Mouse (Mus musculus) liver, adult 2 months (tissue): ENCODE measurements around the gene Asxl1. TPM values are rescaled to one million over a fixed set of nuclear protein-coding genes. Genes with fewer than 3 reads are reported as not detected.
A peak's percentile ranks its signal among the peaks of the same experiment; 100 is the strongest.

ENCODE experiments used
- DNase-seq: peaks from one replicate; pipeline ENCODE4 v3.0.0-alpha.2; 2011; ENCODE audit warnings: low read depth, low spot score; ENCODE audit errors: extremely low read depth
- H3K27ac ChIP-seq: fragments of 200-500 bp; replicated peaks from 2 replicates; pipeline ENCODE4 v1.5.1; 2012; ENCODE audit warnings: low read depth, mild to moderate bottlenecking, control low read depth, inconsistent platforms, low read length; ENCODE audit not compliant: insufficient read depth
- H3K27me3 ChIP-seq: fragments of 200-500 bp; 2 replicates; pipeline ENCODE4 v1.6.1; 2012; ENCODE audit warnings: mild to moderate bottlenecking, moderate library complexity, low read length, inconsistent platforms; ENCODE audit not compliant: control insufficient read depth, insufficient read depth
- H3K36me3 ChIP-seq: fragments of 200-500 bp; 2 replicates; pipeline ENCODE4 v1.6.1; 2012; ENCODE audit warnings: low read length, inconsistent platforms; ENCODE audit not compliant: control insufficient read depth, insufficient read depth
- H3K4me1 ChIP-seq: fragments of 200-500 bp; 2 replicates; pipeline ENCODE4 v1.6.1; 2011; ENCODE audit warnings: low read length; ENCODE audit not compliant: control insufficient read depth, insufficient read depth
- H3K4me3 ChIP-seq: fragments of 200-500 bp; 2 replicates; pipeline ENCODE4 v1.5.1; 2011; ENCODE audit warnings: low read depth, mild to moderate bottlenecking, control low read depth, low read length, moderate library complexity; ENCODE audit not compliant: insufficient read depth
- H3K79me2 ChIP-seq: fragments of 200-500 bp; 2 replicates; pipeline ENCODE4 v1.6.1; 2012; ENCODE audit warnings: inconsistent platforms, mild to moderate bottlenecking, low read length, moderate library complexity; ENCODE audit not compliant: control insufficient read depth, insufficient read depth
- H3K9ac ChIP-seq: fragments of 200-500 bp; 2 replicates; pipeline ENCODE4 v1.6.1; 2012; ENCODE audit warnings: low read depth, mild to moderate bottlenecking, control low read depth, inconsistent platforms, low read length
- CTCF ChIP-seq: fragments of 200-500 bp; IDR thresholded peaks from 2 replicates; pipeline ENCODE4 v1.5.1; 2011; ENCODE audit warnings: low read depth, low read length, control low read depth
- POLR2A ChIP-seq: fragments of 200-500 bp; IDR thresholded peaks from 2 replicates; pipeline ENCODE4 v1.6.1; 2011; ENCODE audit warnings: low read length, control low read depth; ENCODE audit not compliant: insufficient read depth; ENCODE audit errors: extremely low read depth
- WGBS: fragments of 180-500 bp; shearing (Covaris S2); methylation state at CpG from one replicate; pipeline ENCODE4 v1.1.7; 2018; 5-methylcytosine and 5-hydroxymethylcytosine counted together
- polyA plus RNA-seq: library from polyadenylated mRNA; depleted of rRNA; stranded (reverse); fragments of >200 nt; gene quantifications from 2 replicates; pipeline ENCODE4 v1.2.3, GENCODE M21; 2012; rRNA removed
- total RNA-seq: library from RNA; depleted of rRNA; stranded (reverse); fragments of >200 nt; gene quantifications from 2 replicates; pipeline ENCODE4 v1.2.3, GENCODE M21; 2014; rRNA removed

Gene Asxl1
- total RNA-seq, result 6.2 and 8.9 TPM in 2 replicates
- polyA plus RNA-seq, result 3.3 and 4.7 TPM in 2 replicates

GRCm38 (mm10) chr2:153345454-153346220 lies at the start of gene Asxl1:
Asxl1 (plus strand) TSS chr2:153345829.
- peak within 1 kb of the TSS; percentile 98 for H3K27ac ChIP-seq
- TF ChIP-seq CTCF (no peak), POLR2A (peak; percentile 42; the same call in 1 of the 2 replicates)
- H3K27me3 ChIP-seq, result no peaks in the 10 kb centered on the region
- no peaks in the 10 kb centered on the region for H3K36me3 ChIP-seq
- peaks cover 6% of the 10 kb centered on the region for H3K4me1 ChIP-seq
- peak; percentile 94 for DNase-seq
- under 1% methylated on average over 78 of the region's 79 CpGs for WGBS
- peaks cover 18% of the 10 kb centered on the region; the same call in 1 of the 2 replicates for H3K79me2 ChIP-seq
- H3K4me3 ChIP-seq, result peak within 1 kb of the TSS; percentile 97
- H3K9ac ChIP-seq, result peak within 1 kb of the TSS; percentile 89

DNA sequence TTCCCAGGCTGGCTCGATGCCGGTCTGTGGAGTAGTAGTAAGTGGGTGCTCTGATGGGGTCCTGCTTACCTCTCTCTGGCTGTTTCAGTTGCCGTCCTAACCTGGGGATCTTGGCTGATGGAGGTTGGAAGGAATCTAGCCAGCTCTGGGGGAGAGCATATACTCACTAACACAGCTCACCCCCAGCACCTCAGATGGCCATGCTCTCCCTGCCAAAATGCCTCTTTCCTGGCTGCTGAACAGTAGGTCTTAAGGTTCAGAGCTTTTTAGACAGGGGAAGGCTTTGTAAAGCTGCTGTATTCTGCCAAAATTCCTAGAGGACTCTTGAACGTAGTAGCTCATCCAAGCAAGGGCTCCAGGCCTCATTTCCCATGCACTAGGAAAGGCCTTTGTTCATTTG lies 47.9 kb upstream of the Asxl1 start:
- DNase-seq, result no peak
- no peaks in the 10 kb centered on the region for H3K36me3 ChIP-seq
- TF ChIP-seq CTCF (no peak), POLR2A (no peak)
- WGBS, result 94% methylated on average over 4 of the region's 4 CpGs
- H3K9ac ChIP-seq, result no peak overlapping the region
- H3K79me2 ChIP-seq, result peaks cover 12% of the 10 kb centered on the region; the same call in 1 of the 2 replicates
- H3K27me3 ChIP-seq, result no peaks in the 10 kb centered on the region
- H3K4me1 ChIP-seq, result no peaks in the 10 kb centered on the region
- no peak overlapping the region for H3K4me3 ChIP-seq
- H3K27ac ChIP-seq, result no peak overlapping the region

GRCm38 (mm10) chr2:153298460-153298859 lies 47.2 kb upstream of the Asxl1 start:
- whole genome bisulfite sequencing, result 73% methylated on average over 4 of the region's 4 CpGs
- Histone ChIP-seq H3K4me3 (no peak overlapping the region), H3K36me3 (no peaks in the 10 kb centered on the region), H3K27ac (no peak overlapping the region; the same call in 1 of the 2 replicates), H3K9ac (no peak overlapping the region), H3K79me2 (peaks cover 10% of the 10 kb centered on the region; the same call in 1 of the 2 replicates), H3K27me3 (no peaks in the 10 kb centered on the region), H3K4me1 (no peaks in the 10 kb centered on the region)
- TF ChIP-seq POLR2A (no peak), CTCF (no peak)
- no peak for DNase-seq

DNA sequence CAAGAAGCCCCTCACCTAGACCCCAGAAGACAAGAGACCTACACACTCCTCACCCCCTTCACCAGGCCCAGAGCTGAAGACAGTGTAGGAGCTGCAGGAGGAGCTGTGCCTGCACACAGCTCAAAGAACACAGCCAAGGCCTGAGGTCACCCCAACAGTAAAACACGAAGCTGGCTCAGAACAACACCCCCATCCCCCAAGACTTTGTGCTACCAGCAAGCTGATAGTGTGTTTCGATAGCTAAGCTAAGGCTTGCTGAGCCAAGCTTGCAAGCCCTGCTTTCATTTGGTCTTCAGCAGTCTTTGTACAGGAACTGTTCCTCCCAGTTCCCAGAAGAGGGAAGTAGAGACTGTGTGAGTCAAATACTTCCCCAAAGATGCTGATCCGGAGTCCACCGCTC lies 46.8 kb upstream of the Asxl1 start:
- WGBS, result 53% methylated on average over 4 of the region's 4 CpGs
- DNase-seq, result peak; percentile 44
- no peak overlapping the region; the same call in 1 of the 2 replicates for H3K27ac ChIP-seq

GRCm38 (mm10) chr2:153301123-153301522 lies 44.5 kb upstream of the Asxl1 start:
- Histone ChIP-seq H3K79me2 (no peaks in the 10 kb centered on the region; the same call in 1 of the 2 replicates), H3K27ac (no peak overlapping the region), H3K9ac (no peak overlapping the region), H3K36me3 (no peaks in the 10 kb centered on the region), H3K27me3 (no peaks in the 10 kb centered on the region), H3K4me1 (no peaks in the 10 kb centered on the region; the same call in 1 of the 2 replicates), H3K4me3 (no peak overlapping the region)
- DNase-seq, result no peak
- no peak for TF ChIP-seq CTCF
- no peak for TF ChIP-seq POLR2A
- 93% methylated on average over 5 of the region's 5 CpGs for WGBS

More for the DNA sequence above, 46.8 kb upstream of the Asxl1 start:
- Histone ChIP-seq H3K9ac (no peak overlapping the region), H3K27me3 (no peaks in the 10 kb centered on the region), H3K4me3 (no peak overlapping the region), H3K4me1 (no peaks in the 10 kb centered on the region), H3K79me2 (peaks cover 9% of the 10 kb centered on the region; the same call in 1 of the 2 replicates), H3K36me3 (no peaks in the 10 kb centered on the region)
- TF ChIP-seq CTCF, result no peak
- TF ChIP-seq POLR2A, result no peak

DNA sequence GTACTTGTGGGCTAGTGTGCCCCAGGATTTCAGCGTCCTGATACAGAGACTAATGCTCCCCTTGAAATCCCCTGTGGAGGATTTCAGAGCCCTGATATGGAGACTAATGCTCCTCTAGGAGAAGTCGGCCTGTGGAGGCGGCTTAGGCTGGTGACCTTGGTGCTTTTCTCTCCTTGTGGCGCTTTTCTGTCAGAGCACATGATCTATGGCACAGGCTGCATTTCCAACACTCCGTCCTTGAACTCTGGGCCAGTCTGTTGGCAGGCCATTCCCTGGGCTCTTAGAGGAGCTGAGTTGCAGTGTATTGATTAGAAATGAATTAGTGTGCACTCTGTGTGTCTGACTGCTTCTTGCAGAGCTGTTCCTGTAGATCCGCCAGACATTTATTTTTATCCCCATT lies 40.4 kb upstream of the Asxl1 start:
- WGBS, result 16% methylated on average over 6 of the region's 6 CpGs
- TF ChIP-seq CTCF, result no peak
- no peak for TF ChIP-seq POLR2A
- H3K27ac ChIP-seq, result peak overlapping the region; percentile 6
- H3K27me3 ChIP-seq, result no peaks in the 10 kb centered on the region
- no peaks in the 10 kb centered on the region; the same call in 1 of the 2 replicates for H3K79me2 ChIP-seq
- no peak overlapping the region for H3K9ac ChIP-seq
- H3K36me3 ChIP-seq, result no peaks in the 10 kb centered on the region
- H3K4me3 ChIP-seq, result no peak overlapping the region
- peaks cover 2% of the 10 kb centered on the region for H3K4me1 ChIP-seq
- DNase-seq, result peak; percentile 91
